Mouse (Mus musculus) neural tube, embryonic 12.5 days (tissue): ENCODE measurements around the gene Akap6. TPM values are rescaled to one million over a fixed set of nuclear protein-coding genes. Genes with fewer than 3 reads are reported as not detected.

Experiments
- ATAC-seq: fragments of 200-750 bp; cut with Nextera tagmentation; 2 replicates; pipeline ENCODE4 v1.8.0; 2017; ENCODE audit warnings: low read depth, mild to moderate bottlenecking, moderate TSS enrichment, moderate library complexity; ENCODE audit not compliant: low FRiP score
- H3K27ac ChIP-seq: fragments of 300-500 bp; sonication (generic); 2 replicates; pipeline ENCODE4 v1.5.1; 2016
- H3K27me3 ChIP-seq: fragments of 300-500 bp; sonication (generic); replicated peaks from 2 replicates; pipeline ENCODE4 v1.6.1; 2016; ENCODE audit warnings: mild to moderate bottlenecking
- H3K36me3 ChIP-seq: fragments of 300-500 bp; sonication (generic); 2 replicates; pipeline ENCODE4 v1.6.1; 2016; ENCODE audit warnings: mild to moderate bottlenecking
- H3K4me1 ChIP-seq: fragments of 300-500 bp; sonication (generic); 2 replicates; pipeline ENCODE4 v1.6.1; 2016
- H3K4me2 ChIP-seq: fragments of 300-500 bp; sonication (generic); replicated peaks from 2 replicates; pipeline ENCODE4 v1.6.1; 2016; ENCODE audit warnings: mild to moderate bottlenecking
- H3K4me3 ChIP-seq: fragments of 300-500 bp; sonication (generic); 2 replicates; pipeline ENCODE4 v1.5.1; 2016
- H3K9ac ChIP-seq: fragments of 300-500 bp; sonication (generic); 2 replicates; pipeline ENCODE4 v1.6.1; 2016; ENCODE audit warnings: mild to moderate bottlenecking
- H3K9me3 ChIP-seq: fragments of 300-500 bp; sonication (generic); 2 replicates; pipeline ENCODE4 v1.6.1; 2016; ENCODE audit warnings: mild to moderate bottlenecking
- WGBS: fragments of 180-500 bp; shearing (Covaris S2); methylation state at CpG from one replicate; pipeline ENCODE4 v1.1.7; 2016; 5-methylcytosine and 5-hydroxymethylcytosine counted together
- polyA plus RNA-seq: library from polyadenylated mRNA; unstranded; fragments of >200 nt; fragmentation: Nextera tagmentation; extraction: Ambion mirVana; gene quantifications from 2 replicates; pipeline ENCODE4 v1.2.1, GENCODE M21; 2016

Akap6 gene
- polyA plus RNA-seq, 1 experiment from 2014 or later = 29.5 TPM

GRCm38 (mm10) chr12:52764046-52764445 lies 64.9 kb downstream of the Akap6 start:
- H3K9me3 ChIP-seq = no peaks in the 10 kb centered on the region
- no peaks in the 10 kb centered on the region for H3K27me3 ChIP-seq
- H3K9ac ChIP-seq = no peak overlapping the region
- 95% methylated on average over 2 of the region's 2 CpGs for WGBS
- no peak overlapping the region for H3K27ac ChIP-seq
- H3K36me3 ChIP-seq = no peaks in the 10 kb centered on the region
- 0 out of 2 replicates have a peak, but pooled peaks cover 4% of the 10 kb centered on the region for H3K4me1 ChIP-seq
- ATAC-seq = no peak
- H3K4me2 ChIP-seq = no peak overlapping the region
- H3K4me3 ChIP-seq = no peak overlapping the region

GRCm38 (mm10) chr12:52764810-52765209 lies 65.6 kb downstream of the Akap6 start:
- H3K9me3 ChIP-seq = no peaks in the 10 kb centered on the region
- no peaks in the 10 kb centered on the region for H3K36me3 ChIP-seq
- H3K9ac ChIP-seq = no peak overlapping the region
- H3K27ac ChIP-seq = no peak overlapping the region
- no peak overlapping the region for H3K4me2 ChIP-seq
- WGBS = 81% methylated on average over 3 of the region's 3 CpGs
- H3K27me3 ChIP-seq = no peaks in the 10 kb centered on the region
- H3K4me1 ChIP-seq = peaks cover 9% of the 10 kb centered on the region; the same call in 1 of the 2 replicates
- no peak overlapping the region for H3K4me3 ChIP-seq
- no peak for ATAC-seq

GRCm38 (mm10) chr12:52769561-52769960 lies 70.4 kb downstream of the Akap6 start:
- WGBS = 31% methylated on average over 3 of the region's 3 CpGs
- Histone ChIP-seq H3K9ac (no peak overlapping the region), H3K36me3 (no peaks in the 10 kb centered on the region), H3K27me3 (no peaks in the 10 kb centered on the region), H3K27ac (no peak overlapping the region), H3K4me1 (peaks cover 46% of the 10 kb centered on the region), H3K4me2 (no peak overlapping the region), H3K4me3 (no peak overlapping the region), H3K9me3 (no peaks in the 10 kb centered on the region)
- no peak for ATAC-seq

- Histone ChIP-seq H3K27ac (no peak overlapping the region; the same call in 1 of the 2 replicates), H3K4me3 (no peak overlapping the region), H3K4me2 (no peak overlapping the region), H3K9me3 (no peaks in the 10 kb centered on the region), H3K36me3 (no peaks in the 10 kb centered on the region), H3K4me1 (peaks cover 54% of the 10 kb centered on the region), H3K9ac (no peak overlapping the region), H3K27me3 (no peaks in the 10 kb centered on the region)
- no peak for ATAC-seq
- WGBS = 68% methylated on average over 7 of the region's 7 CpGs
These were observed 72.7 kb downstream of the Akap6 start for GRCm38 (mm10) chr12:52771931-52772330.

- H3K9ac ChIP-seq = no peak overlapping the region
- no peaks in the 10 kb centered on the region for H3K27me3 ChIP-seq
- peak overlapping the region; percentile 17; the same call in 1 of the 2 replicates for H3K4me2 ChIP-seq
- H3K4me1 ChIP-seq = peaks cover 54% of the 10 kb centered on the region
- H3K9me3 ChIP-seq = no peaks in the 10 kb centered on the region
- H3K36me3 ChIP-seq = no peaks in the 10 kb centered on the region
- H3K4me3 ChIP-seq = no peak overlapping the region
- 37% methylated on average over 11 of the region's 11 CpGs for WGBS
- no peak overlapping the region for H3K27ac ChIP-seq
- ATAC-seq = peak; percentile 38; the same call in 1 of the 2 replicates
These were observed 73.5 kb downstream of the Akap6 start for GRCm38 (mm10) chr12:52772494-52773280.

- H3K4me2 ChIP-seq = peak overlapping the region; percentile 17; the same call in 1 of the 2 replicates
These were observed 74.7 kb downstream of the Akap6 start for GRCm38 (mm10) chr12:52773847-52774246.

GRCm38 (mm10) chr12:52774382-52774781 lies 75.2 kb downstream of the Akap6 start:
- peak; percentile 56; the same call in 1 of the 2 replicates for ATAC-seq
- Histone ChIP-seq H3K4me3 (no peak overlapping the region), H3K9me3 (no peaks in the 10 kb centered on the region), H3K36me3 (no peaks in the 10 kb centered on the region), H3K9ac (no peak overlapping the region), H3K4me2 (peak overlapping the region; percentile 21), H3K27me3 (no peaks in the 10 kb centered on the region), H3K27ac (peak overlapping the region; percentile 51; the same call in 1 of the 2 replicates), H3K4me1 (peaks cover 48% of the 10 kb centered on the region)
- 12% methylated on average over 6 of the region's 6 CpGs for WGBS

More at GRCm38 (mm10) chr12:52773847-52774246, 74.7 kb downstream of the Akap6 start:
- Histone ChIP-seq H3K4me3 (no peak overlapping the region), H3K9ac (no peak overlapping the region), H3K27me3 (no peaks in the 10 kb centered on the region), H3K36me3 (no peaks in the 10 kb centered on the region), H3K27ac (no peak overlapping the region), H3K4me1 (peaks cover 52% of the 10 kb centered on the region), H3K9me3 (no peaks in the 10 kb centered on the region)
- peak; percentile 59; the same call in 1 of the 2 replicates for ATAC-seq
- 32% methylated on average over 3 of the region's 3 CpGs for WGBS

- no peak for ATAC-seq
- Histone ChIP-seq H3K9me3 (no peaks in the 10 kb centered on the region), H3K4me1 (peaks cover 12% of the 10 kb centered on the region), H3K4me2 (no peak overlapping the region), H3K27ac (no peak overlapping the region), H3K9ac (no peak overlapping the region), H3K27me3 (no peaks in the 10 kb centered on the region), H3K4me3 (no peak overlapping the region), H3K36me3 (no peaks in the 10 kb centered on the region)
- WGBS = 21% methylated on average over 5 of the region's 5 CpGs
These were observed 81.0 kb downstream of the Akap6 start for GRCm38 (mm10) chr12:52780216-52780615.

GRCm38 (mm10) chr12:52781066-52781465 lies 81.9 kb downstream of the Akap6 start:
- H3K4me1 ChIP-seq = peaks cover 8% of the 10 kb centered on the region
- no peaks in the 10 kb centered on the region for H3K9me3 ChIP-seq
- H3K27me3 ChIP-seq = no peaks in the 10 kb centered on the region
- H3K9ac ChIP-seq = no peak overlapping the region
- WGBS = 67% methylated on average over 7 of the region's 7 CpGs
- H3K36me3 ChIP-seq = no peaks in the 10 kb centered on the region
- H3K4me3 ChIP-seq = no peak overlapping the region
- no peak overlapping the region for H3K27ac ChIP-seq
- no peak overlapping the region for H3K4me2 ChIP-seq
- ATAC-seq = no peak

- Histone ChIP-seq H3K27me3 (no peaks in the 10 kb centered on the region), H3K4me2 (peak overlapping the region; percentile 53), H3K4me3 (no peak overlapping the region; the same call in 1 of the 2 replicates), H3K9me3 (no peaks in the 10 kb centered on the region), H3K4me1 (peaks cover 8% of the 10 kb centered on the region), H3K9ac (peak overlapping the region; percentile 29; the same call in 1 of the 2 replicates), H3K36me3 (no peaks in the 10 kb centered on the region), H3K27ac (0 out of 2 replicates have a peak overlapping the region, but pooled peaks have one; percentile 7)
- WGBS = 10% methylated on average over 14 of the region's 14 CpGs
- ATAC-seq = peak; percentile 71; the same call in 1 of the 2 replicates
These were observed 83.8 kb downstream of the Akap6 start for GRCm38 (mm10) chr12:52782902-52783441.

GRCm38 (mm10) chr12:52785217-52785616 lies 86.0 kb downstream of the Akap6 start:
- H3K4me1 ChIP-seq = peaks cover 21% of the 10 kb centered on the region
- H3K4me3 ChIP-seq = no peak overlapping the region
- ATAC-seq = no peak
- H3K36me3 ChIP-seq = no peaks in the 10 kb centered on the region
- no peaks in the 10 kb centered on the region for H3K27me3 ChIP-seq
- no peak overlapping the region for H3K4me2 ChIP-seq
- H3K9ac ChIP-seq = no peak overlapping the region
- no peaks in the 10 kb centered on the region for H3K9me3 ChIP-seq
- no peak overlapping the region for H3K27ac ChIP-seq

GRCm38 (mm10) chr12:52790350-52790768 lies 91.2 kb downstream of the Akap6 start:
- Histone ChIP-seq H3K27me3 (no peaks in the 10 kb centered on the region), H3K4me1 (peaks cover 35% of the 10 kb centered on the region), H3K9me3 (no peaks in the 10 kb centered on the region), H3K27ac (peak overlapping the region; percentile 7; the same call in 1 of the 2 replicates), H3K4me2 (peak overlapping the region; percentile 18; the same call in 1 of the 2 replicates), H3K9ac (no peak overlapping the region), H3K36me3 (no peaks in the 10 kb centered on the region), H3K4me3 (no peak overlapping the region)
- 30% methylated on average over 8 of the region's 8 CpGs for WGBS
- ATAC-seq = peak; percentile 48; the same call in 1 of the 2 replicates
